Mouse (Mus musculus): Measurements from ENCODE around the gene Zfp652. TPM values are rescaled to one million over a fixed set of nuclear protein-coding genes. Genes with fewer than 3 reads are reported as not detected.

Zfp652 gene
- polyA plus RNA-seq, 1 experiment from 2014 or later, result 7.3 TPM

- H3K27ac ChIP-seq (ENCODE audit: low read depth, low read length), result peak overlapping the region; percentile 86
- H3K9me3 ChIP-seq (replicated peaks; ENCODE audit: control insufficient read depth, low read length), result no peaks in the 10 kb centered on the region
- H3K27me3 ChIP-seq (ENCODE audit: control insufficient read depth, insufficient read depth, low read length), result peaks cover 7% of the 10 kb centered on the region
- H3K4me3 ChIP-seq (ENCODE audit: low read depth, low read length), result peak overlapping the region; percentile 47
- WGBS (ENCODE audit: insufficient replicate concordance), result 58% methylated on average over 5 of the region's 5 CpGs
- H3K36me3 ChIP-seq (ENCODE audit: control insufficient read depth, insufficient read depth, low read length), result peaks cover 3% of the 10 kb centered on the region; the same call in 1 of the 2 replicates
- H3K4me1 ChIP-seq (ENCODE audit: control insufficient read depth, insufficient read depth, low read length), result peaks cover 24% of the 10 kb centered on the region
- peak overlapping the region; percentile 66 for H3K9ac ChIP-seq (ENCODE audit: low read depth, low read length)
- peak overlapping the region; percentile 57 for H3K4me2 ChIP-seq
- ATAC-seq (replicated peaks; ENCODE audit: insufficient number of reproducible peaks, low FRiP score, low TSS enrichment), result no peak
Observed at GRCm38 (mm10) chr11:95840694-95841497, 128.4 kb downstream of the Zfp652 start.

GRCm38 (mm10) chr11:95841498-95841830 lies 129.0 kb downstream of the Zfp652 start:
- H3K4me3 ChIP-seq (ENCODE audit: low read depth, low read length), result peak overlapping the region; percentile 47
- H3K4me2 ChIP-seq, result peak overlapping the region; percentile 57
- peaks cover 3% of the 10 kb centered on the region; the same call in 1 of the 2 replicates for H3K36me3 ChIP-seq (ENCODE audit: control insufficient read depth, insufficient read depth, low read length)
- peaks cover 7% of the 10 kb centered on the region for H3K27me3 ChIP-seq (ENCODE audit: control insufficient read depth, insufficient read depth, low read length)
- H3K9me3 ChIP-seq (replicated peaks; ENCODE audit: control insufficient read depth, low read length), result no peaks in the 10 kb centered on the region
- H3K9ac ChIP-seq (ENCODE audit: low read depth, low read length), result peak overlapping the region; percentile 66
- no peak for ATAC-seq (replicated peaks; ENCODE audit: insufficient number of reproducible peaks, low FRiP score, low TSS enrichment)
- H3K27ac ChIP-seq (ENCODE audit: low read depth, low read length), result peak overlapping the region; percentile 86
- WGBS (ENCODE audit: insufficient replicate concordance), result 44% methylated on average over 10 of the region's 10 CpGs
- peaks cover 18% of the 10 kb centered on the region for H3K4me1 ChIP-seq (ENCODE audit: control insufficient read depth, insufficient read depth, low read length)

GRCm38 (mm10) chr11:95842074-95842681 lies 129.7 kb downstream of the Zfp652 start, which contains the start of gene Abi3:
Gene Abi3, minus strand, starts transcription at chr11:95842476.
- H3K9ac ChIP-seq (ENCODE audit: low read depth, low read length), result peak within 1 kb of the TSS; percentile 66
- peaks cover 11% of the 10 kb centered on the region for H3K4me1 ChIP-seq (ENCODE audit: control insufficient read depth, insufficient read depth, low read length)
- H3K27ac ChIP-seq (ENCODE audit: low read depth, low read length), result peak within 1 kb of the TSS; percentile 86
- peak within 1 kb of the TSS; percentile 57 for H3K4me2 ChIP-seq
- ATAC-seq (replicated peaks; ENCODE audit: insufficient number of reproducible peaks, low FRiP score, low TSS enrichment), result peak; percentile 68; the same call in 1 of the 2 replicates
- WGBS (ENCODE audit: insufficient replicate concordance), result 10% methylated on average over 11 of the region's 11 CpGs
- H3K36me3 ChIP-seq (ENCODE audit: control insufficient read depth, insufficient read depth, low read length), result peaks cover 3% of the 10 kb centered on the region; the same call in 1 of the 2 replicates
- no peaks in the 10 kb centered on the region for H3K9me3 ChIP-seq (replicated peaks; ENCODE audit: control insufficient read depth, low read length)
- H3K27me3 ChIP-seq (ENCODE audit: control insufficient read depth, insufficient read depth, low read length), result peaks cover 7% of the 10 kb centered on the region
- peak within 1 kb of the TSS; percentile 47 for H3K4me3 ChIP-seq (ENCODE audit: low read depth, low read length)

GRCm38 (mm10) chr11:95842953-95843352 lies 130.5 kb downstream of the Zfp652 start:
- H3K4me3 ChIP-seq (ENCODE audit: low read depth, low read length), result peak overlapping the region; percentile 21
- peak overlapping the region; percentile 40; the same call in 1 of the 2 replicates for H3K9ac ChIP-seq (ENCODE audit: low read depth, low read length)
- peak overlapping the region; percentile 59 for H3K27ac ChIP-seq (ENCODE audit: low read depth, low read length)
- peaks cover 6% of the 10 kb centered on the region; the same call in 1 of the 2 replicates for H3K4me1 ChIP-seq (ENCODE audit: control insufficient read depth, insufficient read depth, low read length)
- H3K4me2 ChIP-seq, result peak overlapping the region; percentile 49
- no peaks in the 10 kb centered on the region for H3K9me3 ChIP-seq (replicated peaks; ENCODE audit: control insufficient read depth, low read length)
- peaks cover 7% of the 10 kb centered on the region; the same call in 1 of the 2 replicates for H3K27me3 ChIP-seq (ENCODE audit: control insufficient read depth, insufficient read depth, low read length)
- H3K36me3 ChIP-seq (ENCODE audit: control insufficient read depth, insufficient read depth, low read length), result peaks cover 3% of the 10 kb centered on the region; the same call in 1 of the 2 replicates
- WGBS (ENCODE audit: insufficient replicate concordance), result 46% methylated on average over 5 of the region's 5 CpGs
- 0 out of 2 replicates have a peak, but pooled peaks have one; percentile 8 for ATAC-seq (replicated peaks; ENCODE audit: insufficient number of reproducible peaks, low FRiP score, low TSS enrichment)

- Histone ChIP-seq H3K27ac (ENCODE audit: low read depth, low read length) (peak overlapping the region; percentile 59), H3K27me3 (ENCODE audit: control insufficient read depth, insufficient read depth, low read length) (peaks cover 6% of the 10 kb centered on the region; the same call in 1 of the 2 replicates), H3K9ac (ENCODE audit: low read depth, low read length) (peak overlapping the region; percentile 40; the same call in 1 of the 2 replicates), H3K4me1 (ENCODE audit: control insufficient read depth, insufficient read depth, low read length) (peaks cover 6% of the 10 kb centered on the region; the same call in 1 of the 2 replicates), H3K36me3 (ENCODE audit: control insufficient read depth, insufficient read depth, low read length) (peaks cover 3% of the 10 kb centered on the region; the same call in 1 of the 2 replicates), H3K4me2 (peak overlapping the region; percentile 49), H3K4me3 (ENCODE audit: low read depth, low read length) (peak overlapping the region; percentile 21), H3K9me3 (replicated peaks; ENCODE audit: control insufficient read depth, low read length) (no peaks in the 10 kb centered on the region)
- ATAC-seq (replicated peaks; ENCODE audit: insufficient number of reproducible peaks, low FRiP score, low TSS enrichment), result no peak
- 44% methylated on average over 6 of the region's 6 CpGs for WGBS (ENCODE audit: insufficient replicate concordance)
Observed at GRCm38 (mm10) chr11:95843421-95843950, 131.0 kb downstream of the Zfp652 start.

GRCm38 (mm10) chr11:95844935-95845334 lies 132.5 kb downstream of the Zfp652 start:
- 54% methylated on average over 4 of the region's 4 CpGs for WGBS (ENCODE audit: insufficient replicate concordance)
- Histone ChIP-seq H3K4me1 (ENCODE audit: control insufficient read depth, insufficient read depth, low read length) (peaks cover 6% of the 10 kb centered on the region; the same call in 1 of the 2 replicates), H3K9me3 (replicated peaks; ENCODE audit: control insufficient read depth, low read length) (no peaks in the 10 kb centered on the region), H3K27ac (ENCODE audit: low read depth, low read length) (no peak overlapping the region), H3K4me2 (peak overlapping the region; percentile 49), H3K9ac (ENCODE audit: low read depth, low read length) (no peak overlapping the region), H3K27me3 (ENCODE audit: control insufficient read depth, insufficient read depth, low read length) (peaks cover 5% of the 10 kb centered on the region; the same call in 1 of the 2 replicates), H3K4me3 (ENCODE audit: low read depth, low read length) (no peak overlapping the region), H3K36me3 (ENCODE audit: control insufficient read depth, insufficient read depth, low read length) (peaks cover 3% of the 10 kb centered on the region; the same call in 1 of the 2 replicates)
- ATAC-seq (replicated peaks; ENCODE audit: insufficient number of reproducible peaks, low FRiP score, low TSS enrichment), result no peak

- H3K27me3 ChIP-seq (ENCODE audit: control insufficient read depth, insufficient read depth, low read length), result no peaks in the 10 kb centered on the region
- H3K4me2 ChIP-seq, result no peak overlapping the region
- H3K4me3 ChIP-seq (ENCODE audit: low read depth, low read length), result no peak overlapping the region
- no peak overlapping the region for H3K27ac ChIP-seq (ENCODE audit: low read depth, low read length)
- WGBS (ENCODE audit: insufficient replicate concordance), result 63% methylated on average over 2 of the region's 2 CpGs
- H3K9me3 ChIP-seq (replicated peaks; ENCODE audit: control insufficient read depth, low read length), result no peaks in the 10 kb centered on the region
- ATAC-seq (replicated peaks; ENCODE audit: insufficient number of reproducible peaks, low FRiP score, low TSS enrichment), result no peak
- no peak overlapping the region for H3K9ac ChIP-seq (ENCODE audit: low read depth, low read length)
- no peaks in the 10 kb centered on the region for H3K4me1 ChIP-seq (ENCODE audit: control insufficient read depth, insufficient read depth, low read length)
- H3K36me3 ChIP-seq (ENCODE audit: control insufficient read depth, insufficient read depth, low read length), result no peaks in the 10 kb centered on the region
Observed at GRCm38 (mm10) chr11:95850898-95851297, 138.4 kb downstream of the Zfp652 start.

GRCm38 (mm10) chr11:95853684-95854083 lies 141.2 kb downstream of the Zfp652 start:
- no peak for ATAC-seq (replicated peaks; ENCODE audit: insufficient number of reproducible peaks, low FRiP score, low TSS enrichment)
- no peaks in the 10 kb centered on the region for H3K27me3 ChIP-seq (ENCODE audit: control insufficient read depth, insufficient read depth, low read length)
- no peak overlapping the region for H3K4me3 ChIP-seq (ENCODE audit: low read depth, low read length)
- H3K27ac ChIP-seq (ENCODE audit: low read depth, low read length), result no peak overlapping the region
- no peaks in the 10 kb centered on the region for H3K9me3 ChIP-seq (replicated peaks; ENCODE audit: control insufficient read depth, low read length)
- no peak overlapping the region for H3K9ac ChIP-seq (ENCODE audit: low read depth, low read length)
- H3K36me3 ChIP-seq (ENCODE audit: control insufficient read depth, insufficient read depth, low read length), result no peaks in the 10 kb centered on the region
- H3K4me1 ChIP-seq (ENCODE audit: control insufficient read depth, insufficient read depth, low read length), result 0 out of 2 replicates have a peak, but pooled peaks cover 3% of the 10 kb centered on the region
- WGBS (ENCODE audit: insufficient replicate concordance), result 47% methylated on average over 5 of the region's 5 CpGs
- H3K4me2 ChIP-seq, result no peak overlapping the region

Measured in heart, embryonic 11.5 days (tissue).